Mouse (Mus musculus): ENCODE results near the gene 3110082I17Rik. TPM values are rescaled to one million over a fixed set of nuclear protein-coding genes. Genes with fewer than 3 reads are reported as not detected.
"Not testable (repeated sequence)": the region's sequence is repeated elsewhere in the genome, so short reads cannot be mapped to it uniquely, and the experiment has no call there.

The 3110082I17Rik gene
- polyA plus RNA-seq, 1 experiment: 0.97 TPM

DNA sequence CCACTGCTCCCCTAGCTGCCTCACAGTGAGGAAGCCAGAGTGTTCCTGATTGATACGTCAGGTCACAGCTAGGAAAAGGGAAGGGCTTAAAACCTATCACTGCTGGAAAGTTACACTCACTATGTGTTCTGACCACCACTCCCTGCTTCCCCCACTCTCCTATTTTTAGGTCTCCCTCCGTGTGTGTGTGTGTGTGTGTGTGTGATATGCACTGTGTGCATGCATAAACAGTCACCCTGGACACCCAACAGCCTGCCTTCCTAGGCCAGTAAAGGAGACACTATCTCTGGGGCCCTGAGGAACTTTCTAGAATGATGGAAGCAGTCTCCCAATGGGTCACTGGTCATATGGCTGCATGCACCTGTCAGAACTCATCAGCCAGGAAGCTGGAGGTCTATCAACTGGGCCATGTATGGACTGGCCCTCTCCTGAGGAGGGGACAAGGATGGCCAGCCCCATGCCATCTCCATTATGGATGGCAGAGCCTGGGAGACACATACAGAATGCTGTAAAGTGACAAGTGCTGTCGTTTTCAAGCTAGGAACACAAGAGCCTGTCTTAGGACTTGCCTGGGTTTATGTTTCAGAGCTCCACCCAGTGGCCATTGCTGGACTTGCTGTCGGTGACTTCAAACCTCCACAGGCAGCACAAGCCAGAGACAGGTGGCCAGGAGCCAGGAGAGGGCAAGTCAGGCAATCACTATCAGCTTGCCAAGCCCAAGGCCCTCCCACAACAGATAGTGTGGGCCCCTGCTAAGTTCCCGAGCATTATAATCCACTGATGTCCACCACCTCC lies 62.2 kb downstream of the 3110082I17Rik start:
- H3K4me3 ChIP-seq (replicated peaks): no peak overlapping the region
- peaks cover 45% of the 10 kb centered on the region for H3K36me3 ChIP-seq (ENCODE audit: control insufficient read depth)
- peaks cover 58% of the 10 kb centered on the region for H3K4me1 ChIP-seq (ENCODE audit: control insufficient read depth)
- no peaks in the 10 kb centered on the region; the same call in 1 of the 2 replicates for H3K27me3 ChIP-seq (ENCODE audit: control insufficient read depth)
- TF ChIP-seq GATA1 (IDR thresholded peaks at IDR 0.05; ENCODE audit: low read length) (no peak), TAL1 (IDR thresholded peaks at IDR 0.05; ENCODE audit: low read length) (no peak)
- no peaks in the 10 kb centered on the region for H3K9me3 ChIP-seq (ENCODE audit: control insufficient read depth, low read length)

DNA sequence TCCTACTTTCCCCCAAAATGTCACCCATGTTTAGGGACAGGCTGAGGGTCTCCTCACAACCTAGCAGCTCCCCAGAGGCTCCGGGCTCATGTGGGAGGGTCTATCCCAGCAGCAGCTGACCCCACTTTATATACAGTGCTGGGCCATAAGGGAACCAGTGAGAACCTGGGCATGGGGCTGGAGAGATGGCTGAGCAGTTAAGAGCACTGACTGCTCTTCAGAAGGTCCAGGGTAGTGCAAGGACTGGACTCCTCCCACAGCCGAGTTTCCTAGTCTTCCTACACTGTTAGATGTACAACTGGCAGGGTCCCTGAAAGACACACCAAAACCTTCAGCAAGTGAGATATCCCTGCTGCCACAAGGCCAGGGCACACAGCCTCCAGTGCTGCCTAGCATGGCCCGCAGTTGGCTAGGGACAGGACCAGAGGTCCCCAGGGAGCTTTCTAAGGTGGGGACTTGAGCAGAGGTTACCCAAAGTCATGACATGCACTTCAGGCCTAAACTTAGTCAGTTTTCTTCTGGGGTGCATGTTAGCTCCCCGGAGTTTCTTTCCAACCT lies 62.9 kb downstream of the 3110082I17Rik start:
- Histone ChIP-seq H3K27me3 (ENCODE audit: control insufficient read depth) (no peaks in the 10 kb centered on the region; the same call in 1 of the 2 replicates), H3K4me1 (ENCODE audit: control insufficient read depth) (peaks cover 65% of the 10 kb centered on the region), H3K4me3 (replicated peaks) (no peak overlapping the region), H3K36me3 (ENCODE audit: control insufficient read depth) (peaks cover 52% of the 10 kb centered on the region), H3K9me3 (ENCODE audit: control insufficient read depth, low read length) (no peaks in the 10 kb centered on the region)
- TF ChIP-seq TAL1 (IDR thresholded peaks at IDR 0.05; ENCODE audit: low read length) (no peak), GATA1 (IDR thresholded peaks at IDR 0.05; ENCODE audit: low read length) (no peak)

DNA sequence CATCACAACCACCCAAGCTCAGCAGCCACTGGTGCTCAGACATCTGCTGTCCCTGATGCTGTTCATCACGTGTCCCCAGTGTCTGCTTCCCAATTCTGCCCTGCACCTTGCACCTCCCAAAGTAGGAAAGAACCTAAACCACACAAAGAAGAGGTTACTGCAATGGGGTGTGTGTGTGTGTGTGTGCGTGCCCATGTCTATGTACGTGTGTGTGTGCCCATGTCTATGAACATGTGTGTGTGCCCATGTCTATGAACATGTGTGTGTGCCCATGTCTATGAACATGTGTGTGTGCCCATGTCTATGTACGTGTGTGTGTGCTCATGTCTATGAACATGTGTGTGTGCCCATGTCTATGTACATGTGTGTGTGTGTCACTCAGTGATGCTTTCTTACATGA lies 64.8 kb downstream of the 3110082I17Rik start:
- no peaks in the 10 kb centered on the region for H3K9me3 ChIP-seq (ENCODE audit: control insufficient read depth, low read length)
- H3K36me3 ChIP-seq (ENCODE audit: control insufficient read depth): peaks cover 71% of the 10 kb centered on the region
- no peaks in the 10 kb centered on the region; the same call in 1 of the 2 replicates for H3K27me3 ChIP-seq (ENCODE audit: control insufficient read depth)
- H3K4me3 ChIP-seq (replicated peaks): no peak overlapping the region
- H3K4me1 ChIP-seq (ENCODE audit: control insufficient read depth): peaks cover 82% of the 10 kb centered on the region
- no peak for TF ChIP-seq GATA1 (IDR thresholded peaks at IDR 0.05; ENCODE audit: low read length)
- no peak for TF ChIP-seq TAL1 (IDR thresholded peaks at IDR 0.05; ENCODE audit: low read length)

DNA sequence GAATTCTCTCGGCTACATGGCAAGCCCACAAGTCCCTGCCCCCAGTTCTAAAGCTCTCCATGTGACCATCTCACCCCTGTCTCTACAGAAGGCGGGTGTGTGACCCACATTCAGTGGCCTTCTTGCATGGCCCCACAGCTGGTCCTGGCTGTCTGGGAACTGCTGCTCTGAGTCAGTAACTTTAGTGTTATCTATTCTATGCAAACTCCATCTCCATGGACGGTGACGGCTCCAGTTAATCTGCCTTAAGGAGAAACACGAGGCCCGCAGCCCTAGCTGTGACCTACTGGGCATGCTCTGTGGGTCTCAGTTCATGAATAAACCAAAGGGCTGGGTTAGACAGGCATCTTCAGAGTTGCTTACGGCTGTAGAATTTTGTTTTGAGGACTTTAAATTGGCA lies 65.9 kb downstream of the 3110082I17Rik start:
- Histone ChIP-seq H3K9me3 (ENCODE audit: control insufficient read depth, low read length) (no peaks in the 10 kb centered on the region), H3K36me3 (ENCODE audit: control insufficient read depth) (peaks cover 80% of the 10 kb centered on the region), H3K4me3 (replicated peaks) (peak overlapping the region; percentile 39), H3K27me3 (ENCODE audit: control insufficient read depth) (no peaks in the 10 kb centered on the region; the same call in 1 of the 2 replicates), H3K4me1 (ENCODE audit: control insufficient read depth) (peaks cover 90% of the 10 kb centered on the region)
- TF ChIP-seq TAL1 (IDR thresholded peaks at IDR 0.05; ENCODE audit: low read length): no peak
- TF ChIP-seq GATA1 (IDR thresholded peaks at IDR 0.05; ENCODE audit: low read length): no peak

DNA sequence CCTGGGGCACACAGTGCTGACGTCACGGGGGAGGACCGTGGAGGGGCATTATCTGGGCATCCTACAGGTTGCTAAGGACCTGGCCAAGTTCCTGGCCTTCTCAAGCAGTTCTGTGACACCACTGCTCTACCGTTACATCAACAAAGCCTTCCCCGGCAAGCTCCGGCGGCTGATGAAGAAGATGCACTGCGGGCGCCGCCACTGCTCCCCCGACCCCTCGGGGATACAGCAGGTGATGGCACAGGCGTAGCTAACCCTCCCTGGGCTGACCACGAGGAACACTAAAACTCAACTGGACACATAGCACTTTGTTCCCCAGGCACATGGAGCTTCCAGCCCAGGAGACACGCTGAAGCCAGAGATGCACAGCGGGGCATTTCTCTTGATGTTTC lies 67.1 kb downstream of the 3110082I17Rik start:
- peaks cover 93% of the 10 kb centered on the region for H3K4me1 ChIP-seq (ENCODE audit: control insufficient read depth)
- H3K9me3 ChIP-seq (ENCODE audit: control insufficient read depth, low read length): no peaks in the 10 kb centered on the region
- H3K4me3 ChIP-seq (replicated peaks): peak overlapping the region; percentile 77
- TF ChIP-seq TAL1 (IDR thresholded peaks at IDR 0.05; ENCODE audit: low read length): no peak
- no peak for TF ChIP-seq GATA1 (IDR thresholded peaks at IDR 0.05; ENCODE audit: low read length)
- peaks cover 91% of the 10 kb centered on the region for H3K36me3 ChIP-seq (ENCODE audit: control insufficient read depth)
- no peaks in the 10 kb centered on the region; the same call in 1 of the 2 replicates for H3K27me3 ChIP-seq (ENCODE audit: control insufficient read depth)

DNA sequence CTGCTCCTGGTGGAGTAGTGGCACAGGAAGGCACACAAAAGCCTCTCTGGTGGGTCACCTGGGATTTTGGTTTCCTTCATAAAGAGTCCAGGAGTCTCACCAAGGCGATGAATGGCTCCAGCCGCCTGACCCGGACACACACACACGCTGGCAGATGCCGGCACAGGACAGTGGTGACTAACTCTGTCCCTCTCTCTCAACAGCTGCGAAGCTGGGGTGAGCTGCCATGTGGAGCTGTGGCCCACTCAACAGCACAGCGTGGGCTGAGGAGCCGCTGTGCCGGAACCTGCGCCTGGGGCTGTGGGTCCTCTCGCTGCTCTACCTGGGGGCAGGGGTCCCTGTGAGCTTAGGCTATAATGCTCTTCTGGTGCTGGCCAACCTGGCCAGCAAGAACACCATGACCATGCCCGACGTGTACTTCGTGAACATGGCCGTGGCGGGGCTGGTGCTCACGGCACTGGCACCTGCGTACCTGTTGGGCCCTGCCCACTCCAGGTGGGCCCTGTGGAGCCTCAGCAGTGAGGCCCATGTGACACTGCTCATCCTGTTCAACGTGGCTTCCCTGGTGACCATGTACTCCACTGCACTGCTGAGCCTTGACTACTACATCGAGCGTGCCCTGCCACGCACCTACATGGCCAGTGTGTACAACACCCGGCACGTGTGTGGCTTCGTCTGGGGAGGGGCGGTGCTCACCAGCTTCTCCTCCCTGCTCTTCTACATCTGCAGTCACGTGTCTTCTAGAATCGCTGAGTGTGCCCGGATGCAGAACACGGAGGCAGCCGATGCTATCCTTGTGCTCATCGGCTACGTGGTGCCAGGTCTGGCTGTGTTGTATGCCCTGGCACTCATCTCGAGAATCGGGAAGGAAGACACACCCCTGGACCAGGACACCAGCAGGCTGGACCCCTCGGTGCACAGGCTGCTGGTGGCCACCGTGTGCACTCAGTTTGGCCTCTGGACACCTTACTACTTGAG lies 67.8 kb downstream of the 3110082I17Rik start:
- no peaks in the 10 kb centered on the region; the same call in 1 of the 2 replicates for H3K27me3 ChIP-seq (ENCODE audit: control insufficient read depth)
- peaks cover 93% of the 10 kb centered on the region for H3K4me1 ChIP-seq (ENCODE audit: control insufficient read depth)
- peak overlapping the region; percentile 77 for H3K4me3 ChIP-seq (replicated peaks)
- peaks cover 97% of the 10 kb centered on the region for H3K36me3 ChIP-seq (ENCODE audit: control insufficient read depth)
- no peaks in the 10 kb centered on the region for H3K9me3 ChIP-seq (ENCODE audit: control insufficient read depth, low read length)
- TF ChIP-seq TAL1 (IDR thresholded peaks at IDR 0.05; ENCODE audit: low read length): no peak
- TF ChIP-seq GATA1 (IDR thresholded peaks at IDR 0.05; ENCODE audit: low read length): no peak

DNA sequence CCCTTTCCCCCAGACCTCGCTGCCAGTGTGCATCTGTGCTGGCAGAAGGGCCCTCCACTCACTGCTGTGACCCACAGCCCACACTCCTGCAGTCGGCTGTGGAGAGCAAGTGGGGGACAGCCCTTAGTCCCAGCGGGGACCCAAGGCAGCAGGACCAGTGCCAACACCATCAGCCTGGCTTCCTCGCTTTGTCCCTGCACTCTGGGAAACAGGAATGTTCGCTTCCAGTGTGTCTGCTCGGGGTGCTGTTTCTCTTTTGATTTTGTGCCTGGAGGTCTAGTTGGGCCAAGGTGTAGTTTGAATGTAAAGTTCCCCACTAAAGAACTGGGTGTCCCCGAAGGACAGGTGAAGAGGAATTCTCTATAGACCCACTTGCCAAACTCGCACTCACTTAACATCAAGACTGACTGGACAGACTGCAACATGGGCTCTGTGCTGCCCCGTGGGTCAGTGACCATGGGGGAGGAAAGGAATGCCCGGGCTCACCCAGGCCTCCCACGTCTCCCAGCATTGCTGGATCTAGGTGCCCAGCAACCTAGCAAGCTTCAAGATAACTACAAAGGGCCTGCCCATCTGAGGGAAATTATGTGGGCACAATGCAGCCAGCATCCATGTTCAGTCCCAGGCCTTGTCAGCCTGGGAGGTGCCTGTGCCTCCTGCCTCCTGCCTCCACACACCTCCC lies 68.9 kb downstream of the 3110082I17Rik start:
- H3K27me3 ChIP-seq (ENCODE audit: control insufficient read depth): no peaks in the 10 kb centered on the region; the same call in 1 of the 2 replicates
- H3K4me1 ChIP-seq (ENCODE audit: control insufficient read depth): peaks cover 94% of the 10 kb centered on the region
- H3K4me3 ChIP-seq (replicated peaks): peak overlapping the region; percentile 77
- TF ChIP-seq TAL1 (IDR thresholded peaks at IDR 0.05; ENCODE audit: low read length): no peak
- no peak for TF ChIP-seq GATA1 (IDR thresholded peaks at IDR 0.05; ENCODE audit: low read length)
- H3K9me3 ChIP-seq (ENCODE audit: control insufficient read depth, low read length): no peaks in the 10 kb centered on the region
- peaks cover 96% of the 10 kb centered on the region for H3K36me3 ChIP-seq (ENCODE audit: control insufficient read depth)

DNA sequence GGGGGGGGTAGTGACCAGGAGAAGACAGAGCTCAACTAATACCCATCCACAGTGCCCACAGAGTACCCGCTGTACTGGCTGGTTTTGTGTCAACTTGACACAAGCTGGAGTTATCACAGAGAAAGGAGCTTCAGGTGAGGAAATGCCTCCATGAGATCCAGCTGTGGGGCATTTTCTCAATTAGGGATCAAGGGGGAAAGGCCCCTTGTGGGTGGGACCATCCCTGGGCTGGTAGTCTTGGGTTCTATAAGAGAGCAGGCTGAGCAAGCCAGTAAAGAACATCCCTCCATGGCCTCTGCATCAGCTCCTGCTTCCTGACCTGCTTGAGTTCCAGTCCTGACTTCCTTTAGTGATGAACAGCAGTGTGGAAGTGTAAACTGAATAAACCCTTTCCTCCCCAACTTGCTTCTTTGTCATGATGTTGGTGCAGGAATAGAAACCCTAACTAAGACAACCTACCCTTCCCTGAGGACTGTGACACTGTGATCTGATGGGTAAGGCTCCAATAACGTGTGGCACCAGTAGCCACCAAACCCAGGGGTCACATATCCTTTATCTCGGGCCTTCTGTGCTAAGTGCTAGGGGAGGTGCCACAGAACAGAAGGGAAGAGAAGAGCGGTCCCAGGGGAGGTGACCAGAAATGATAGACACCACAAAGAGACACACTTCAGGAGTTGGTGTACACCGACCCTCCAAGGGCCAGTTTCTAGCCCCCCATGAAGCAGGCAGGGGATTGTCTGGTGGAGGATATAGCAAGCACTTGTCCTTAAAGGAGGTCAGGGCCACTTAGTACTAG lies 69.8 kb downstream of the 3110082I17Rik start:
- H3K27me3 ChIP-seq (ENCODE audit: control insufficient read depth); H3K9me3 ChIP-seq (ENCODE audit: control insufficient read depth, low read length): not testable (repeated sequence)
- Histone ChIP-seq H3K36me3 (ENCODE audit: control insufficient read depth) (peaks cover 96% of the 10 kb centered on the region), H3K4me3 (replicated peaks) (peak overlapping the region; percentile 78), H3K4me1 (ENCODE audit: control insufficient read depth) (peaks cover 96% of the 10 kb centered on the region)

All from erythroblast, embryonic 14.5 days (primary cell).